Mouse (Mus musculus) heart, embryonic 13.5 days (tissue): Measurements from ENCODE around the gene Zfp354a. TPM values are rescaled to one million over a fixed set of nuclear protein-coding genes. Genes with fewer than 3 reads are reported as not detected.
"Not testable (repeated sequence)": the region's sequence is repeated elsewhere in the genome, so short reads cannot be mapped to it uniquely, and the experiment has no call there.

Experiments used
- ATAC-seq: fragments of 200-750 bp; cut with Nextera tagmentation; 2 replicates; pipeline ENCODE4 v1.8.0; 2017; ENCODE audit warnings: moderate TSS enrichment; ENCODE audit not compliant: insufficient number of reproducible peaks, low FRiP score, low TSS enrichment; ENCODE audit errors: extremely low read depth
- H3K27ac ChIP-seq: fragments of 300-500 bp; sonication (generic); replicated peaks from 2 replicates; pipeline ENCODE4 v1.5.1; 2015; ENCODE audit warnings: moderate library complexity, mild to moderate bottlenecking, inconsistent platforms
- H3K27me3 ChIP-seq: fragments of 300-500 bp; sonication (generic); replicated peaks from 2 replicates; pipeline ENCODE4 v1.6.1; 2015; ENCODE audit warnings: mild to moderate bottlenecking, inconsistent platforms
- H3K36me3 ChIP-seq: fragments of 300-500 bp; sonication (generic); 2 replicates; pipeline ENCODE4 v1.6.1; 2015; ENCODE audit warnings: mild to moderate bottlenecking, inconsistent platforms
- H3K4me1 ChIP-seq: fragments of 300-500 bp; sonication (generic); 2 replicates; pipeline ENCODE4 v1.6.1; 2015; ENCODE audit warnings: inconsistent platforms
- H3K4me2 ChIP-seq: fragments of 300-500 bp; sonication (generic); 2 replicates; pipeline ENCODE4 v1.6.1; 2015; ENCODE audit warnings: inconsistent platforms, mild to moderate bottlenecking, moderate library complexity
- H3K4me3 ChIP-seq: fragments of 300-500 bp; sonication (generic); 2 replicates; pipeline ENCODE4 v1.5.1; 2015; ENCODE audit warnings: moderate library complexity, mild to moderate bottlenecking, inconsistent platforms
- H3K9ac ChIP-seq: fragments of 300-500 bp; sonication (generic); 2 replicates; pipeline ENCODE4 v1.6.1; 2015; ENCODE audit warnings: inconsistent platforms, mild to moderate bottlenecking, moderate library complexity
- H3K9me3 ChIP-seq: fragments of 300-500 bp; sonication (generic); 2 replicates; pipeline ENCODE4 v1.6.1; 2016; ENCODE audit warnings: inconsistent platforms
- WGBS: fragments of 180-500 bp; shearing (Covaris S2); methylation state at CpG from one replicate; pipeline ENCODE4 v1.1.7; 2015; ENCODE audit warnings: mixed read lengths; 5-methylcytosine and 5-hydroxymethylcytosine counted together
- polyA plus RNA-seq: library from polyadenylated mRNA; unstranded; fragments of >200 nt; fragmentation: Nextera tagmentation; extraction: Ambion mirVana; gene quantifications from 2 replicates; pipeline ENCODE4 v1.2.1, GENCODE M21; 2015

Zfp354a gene
- 5.1 and 5.3 TPM in 2 replicates for polyA plus RNA-seq

DNA sequence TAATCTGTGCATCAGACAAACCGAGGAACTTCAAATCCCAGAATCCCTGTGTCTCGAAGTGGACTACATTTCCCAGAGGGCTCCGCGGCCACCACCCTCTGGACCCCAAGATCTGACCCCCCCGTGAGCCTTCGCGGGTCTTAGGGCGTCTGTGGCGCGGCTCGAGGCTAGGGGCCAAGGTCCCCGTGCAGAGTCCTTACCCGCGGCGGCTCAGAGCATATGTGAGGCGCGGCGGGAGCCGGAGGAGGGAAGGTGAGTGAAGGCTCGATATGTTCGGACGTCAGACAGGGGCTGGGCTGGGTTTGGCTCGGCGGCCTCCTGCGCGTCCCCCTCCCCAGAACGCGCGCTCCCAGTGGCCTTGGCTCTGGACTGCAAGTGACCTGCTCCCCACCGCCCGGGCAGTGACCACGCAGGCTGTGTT, at the start of gene Zfp354a:
TSS of gene Zfp354a (plus strand) at position 107 of the 421 bp plus-strand sequence.
- H3K4me1 ChIP-seq = peaks cover 8% of the 10 kb centered on the region
- peak within 1 kb of the TSS; percentile 93 for H3K4me2 ChIP-seq
- H3K27me3 ChIP-seq = no peaks in the 10 kb centered on the region
- under 1% methylated on average over 32 of the region's 32 CpGs for WGBS
- peak within 1 kb of the TSS; percentile 93 for H3K9ac ChIP-seq
- H3K9me3 ChIP-seq = no peaks in the 10 kb centered on the region
- H3K27ac ChIP-seq = peak within 1 kb of the TSS; percentile 65
- H3K36me3 ChIP-seq = peaks cover 31% of the 10 kb centered on the region
- ATAC-seq = peak; percentile 71; the same call in 1 of the 2 replicates
- peak within 1 kb of the TSS; percentile 84 for H3K4me3 ChIP-seq

DNA sequence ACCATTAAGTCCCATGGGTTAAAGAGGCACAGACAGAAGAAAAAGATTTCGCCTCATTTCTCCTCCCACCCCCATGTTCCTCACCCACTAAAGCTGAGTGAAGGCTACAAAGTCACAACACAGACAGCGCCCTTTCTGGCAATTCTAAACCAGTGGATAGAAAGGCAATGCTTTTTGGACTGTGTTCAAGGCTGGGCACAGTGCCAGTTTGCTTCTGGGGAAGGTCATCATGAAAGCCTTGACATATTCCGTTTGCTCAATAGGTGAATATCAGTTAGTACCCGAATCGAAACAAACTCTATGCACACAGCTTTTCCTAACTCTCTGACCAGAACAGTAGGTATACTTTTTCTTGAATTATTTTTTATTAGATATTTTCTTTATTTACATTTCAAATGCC, 47.2 kb upstream of the Zfp354a start:
- Histone ChIP-seq H3K27me3 (0 out of 2 replicates have a peak, but pooled peaks cover 3% of the 10 kb centered on the region), H3K4me3 (no peak overlapping the region), H3K9me3 (no peaks in the 10 kb centered on the region), H3K27ac (no peak overlapping the region), H3K36me3 (no peaks in the 10 kb centered on the region), H3K4me2 (no peak overlapping the region), H3K9ac (no peak overlapping the region), H3K4me1 (no peaks in the 10 kb centered on the region; the same call in 1 of the 2 replicates)
- ATAC-seq = no peak
- WGBS = 45% methylated on average over 5 of the region's 5 CpGs

DNA sequence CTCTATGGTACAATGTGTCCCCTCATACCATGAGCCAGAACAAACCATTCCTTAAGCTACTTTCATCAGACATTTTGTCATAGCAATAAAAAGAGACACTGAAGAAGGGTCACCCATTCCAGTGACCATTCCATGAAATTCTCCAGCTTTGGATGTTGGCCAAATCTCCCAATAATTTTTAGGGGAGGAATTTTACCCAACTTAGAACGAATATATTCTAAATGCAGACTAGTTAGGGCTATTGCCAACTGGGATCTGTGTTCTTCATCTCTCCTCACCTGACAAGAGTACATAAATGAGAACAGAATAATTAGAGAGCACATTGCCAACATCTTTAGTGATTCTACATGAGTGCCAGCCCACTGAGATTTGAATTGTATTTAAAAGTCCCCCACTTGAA, 45.1 kb upstream of the Zfp354a start, which contains the start of gene Olfr54:
TSS of gene Olfr54 (plus strand) at position 301 of the 400 bp plus-strand sequence.
- no peak for ATAC-seq
- no peak within 1 kb of the TSS for H3K4me2 ChIP-seq
- 0 out of 2 replicates have a peak, but pooled peaks cover 3% of the 10 kb centered on the region for H3K27me3 ChIP-seq
- H3K9me3 ChIP-seq = no peaks in the 10 kb centered on the region
- 45% methylated on average over 1 of the region's 1 CpGs for WGBS
- H3K27ac ChIP-seq = no peak within 1 kb of the TSS
- no peaks in the 10 kb centered on the region; the same call in 1 of the 2 replicates for H3K4me1 ChIP-seq
- no peaks in the 10 kb centered on the region for H3K36me3 ChIP-seq
- no peak within 1 kb of the TSS for H3K9ac ChIP-seq
- no peak within 1 kb of the TSS for H3K4me3 ChIP-seq

DNA sequence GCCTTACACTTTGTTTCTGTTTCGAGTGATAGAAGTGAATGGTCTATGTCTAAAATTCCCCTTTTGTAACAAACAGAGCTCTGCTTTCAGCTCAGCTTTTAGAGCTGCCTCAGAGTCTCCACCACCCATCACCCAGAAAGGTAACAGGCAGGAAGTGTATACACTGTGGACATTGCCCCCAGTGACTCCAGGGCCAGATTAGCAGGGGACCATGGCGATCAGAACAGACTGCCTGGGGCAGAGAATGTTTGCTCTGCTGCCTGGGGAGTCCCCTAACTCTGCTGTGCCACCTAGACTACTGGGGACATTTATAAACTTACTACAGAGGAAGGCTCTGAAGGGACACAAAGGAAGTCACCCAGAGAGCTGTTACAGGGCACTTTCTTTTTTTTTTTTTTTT, 42.7 kb upstream of the Zfp354a start:
- no peak for ATAC-seq
- Histone ChIP-seq H3K4me3 (no peak overlapping the region), H3K27ac (no peak overlapping the region), H3K27me3 (0 out of 2 replicates have a peak, but pooled peaks cover 3% of the 10 kb centered on the region), H3K36me3 (no peaks in the 10 kb centered on the region), H3K4me2 (no peak overlapping the region), H3K9ac (no peak overlapping the region), H3K4me1 (no peaks in the 10 kb centered on the region; the same call in 1 of the 2 replicates), H3K9me3 (no peaks in the 10 kb centered on the region)
- WGBS = 42% methylated on average over 2 of the region's 2 CpGs

DNA sequence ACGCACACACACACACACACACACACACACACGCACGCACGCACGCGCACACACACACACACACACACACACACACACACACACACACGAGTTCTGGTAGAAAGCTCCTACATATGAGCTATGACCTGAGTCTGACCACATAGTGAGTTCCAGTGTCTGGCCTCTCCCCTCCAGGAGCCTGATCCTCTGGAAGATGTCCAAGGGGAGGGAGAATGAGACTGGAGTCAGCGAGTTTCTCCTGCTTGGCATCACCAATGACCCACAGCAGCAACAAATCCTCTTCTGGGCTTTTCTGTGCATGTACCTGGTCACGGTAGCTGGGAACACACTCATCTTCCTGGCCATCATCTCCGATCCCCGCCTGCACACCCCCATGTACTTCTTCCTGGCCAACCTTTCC, 32.2 kb upstream of the Zfp354a start:
- H3K4me1 ChIP-seq, H3K4me2 ChIP-seq, H3K9ac ChIP-seq, H3K27me3 ChIP-seq, H3K27ac ChIP-seq, H3K36me3 ChIP-seq, H3K4me3 ChIP-seq, ATAC-seq, H3K9me3 ChIP-seq: not testable (repeated sequence)
- 80% methylated on average over 11 of the region's 11 CpGs for WGBS

DNA sequence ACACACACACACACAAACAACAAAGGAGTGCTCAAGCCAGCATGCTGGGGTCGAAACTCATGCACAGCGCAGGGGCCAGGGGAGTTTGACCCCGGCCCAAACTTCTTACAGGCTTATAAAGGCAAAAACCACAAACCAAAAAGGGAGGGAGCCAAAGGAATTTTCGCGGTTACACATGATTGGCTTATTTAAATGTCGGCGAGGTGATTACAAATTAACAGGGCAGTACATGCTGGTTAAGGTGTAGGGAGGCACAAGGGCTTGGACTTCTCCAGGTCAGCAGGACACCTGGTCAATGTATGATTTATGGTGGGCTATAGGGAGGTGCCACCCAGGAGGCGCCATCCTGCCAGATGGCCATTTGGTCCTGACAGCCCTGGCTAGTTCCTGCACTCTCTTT, 29.7 kb upstream of the Zfp354a start:
- H3K9ac ChIP-seq, H3K4me1 ChIP-seq, H3K36me3 ChIP-seq, H3K9me3 ChIP-seq, H3K4me3 ChIP-seq, H3K27ac ChIP-seq, H3K27me3 ChIP-seq, ATAC-seq, H3K4me2 ChIP-seq: not testable (repeated sequence)
- WGBS = 73% methylated on average over 8 of the region's 8 CpGs

DNA sequence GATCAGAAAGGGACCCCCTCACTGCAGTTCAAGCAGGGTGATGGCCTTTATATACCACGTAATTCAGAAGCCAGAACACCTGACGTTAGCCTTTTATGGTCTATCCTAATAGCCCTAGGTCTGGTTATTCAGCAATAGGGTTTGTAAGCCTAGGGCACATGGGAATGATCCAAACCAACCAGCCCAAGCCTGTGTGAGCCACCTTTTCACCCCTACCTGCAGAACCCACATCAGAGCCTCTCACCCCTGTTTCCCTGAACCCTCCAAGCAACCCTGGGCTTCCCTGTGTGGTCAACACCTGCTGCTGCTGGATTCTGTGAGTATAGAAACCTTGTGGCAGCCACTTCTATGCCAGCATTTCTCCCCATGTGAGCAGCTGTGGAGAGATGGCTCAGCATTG, 28.8 kb upstream of the Zfp354a start:
- no peak overlapping the region for H3K4me2 ChIP-seq
- no peak for ATAC-seq
- H3K27ac ChIP-seq = no peak overlapping the region
- H3K36me3 ChIP-seq = no peaks in the 10 kb centered on the region
- H3K27me3 ChIP-seq = peaks cover 5% of the 10 kb centered on the region
- no peak overlapping the region for H3K4me3 ChIP-seq
- 73% methylated on average over 2 of the region's 2 CpGs for WGBS
- H3K9ac ChIP-seq = no peak overlapping the region
- H3K9me3 ChIP-seq = no peaks in the 10 kb centered on the region; the same call in 1 of the 2 replicates
- no peaks in the 10 kb centered on the region for H3K4me1 ChIP-seq

DNA sequence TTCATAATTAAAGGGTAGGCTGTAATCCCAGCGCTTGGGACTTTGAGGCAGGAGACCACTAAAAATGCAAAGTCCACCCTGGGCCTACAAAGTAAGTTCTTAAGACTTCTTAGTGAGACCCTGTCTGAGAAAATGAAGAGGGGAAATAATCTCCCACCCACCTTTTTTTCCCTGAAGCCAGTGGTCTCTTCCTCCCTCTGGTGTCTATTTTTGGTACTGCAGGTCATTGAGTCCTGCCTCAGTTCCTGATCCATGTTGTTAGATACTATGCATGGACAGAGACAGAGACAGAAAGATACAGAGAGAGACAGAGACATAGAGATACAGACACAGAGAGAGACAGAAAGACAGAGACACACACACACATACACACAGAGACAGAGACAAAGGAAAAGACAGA, 26.2 kb upstream of the Zfp354a start:
- Histone ChIP-seq H3K9me3 (no peaks in the 10 kb centered on the region; the same call in 1 of the 2 replicates), H3K4me1 (peaks cover 5% of the 10 kb centered on the region; the same call in 1 of the 2 replicates), H3K27ac (no peak overlapping the region), H3K9ac (no peak overlapping the region), H3K27me3 (peaks cover 5% of the 10 kb centered on the region), H3K4me3 (no peak overlapping the region), H3K4me2 (no peak overlapping the region), H3K36me3 (no peaks in the 10 kb centered on the region)
- ATAC-seq = no peak
- WGBS = 17% methylated on average over 1 of the region's 1 CpGs

DNA sequence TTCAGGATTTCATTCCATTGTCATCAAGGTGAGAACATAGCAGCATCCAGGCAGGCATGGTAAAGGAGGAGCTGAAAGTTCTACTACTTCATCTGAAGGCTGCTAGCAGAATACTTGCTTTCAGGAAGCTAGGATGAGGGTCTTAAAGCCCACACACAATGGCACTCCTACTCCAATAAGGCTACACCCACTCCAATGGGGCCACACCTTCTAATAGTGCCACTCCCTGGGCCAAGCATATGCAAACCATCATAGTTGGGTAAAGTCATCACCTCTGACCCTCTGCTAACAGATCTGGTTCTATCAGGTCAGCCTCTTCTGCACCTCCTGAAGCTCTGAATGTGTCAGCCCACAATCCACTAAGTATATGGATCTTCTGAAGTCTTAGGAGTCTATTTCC, 24.9 kb upstream of the Zfp354a start:
- not testable (repeated sequence) for H3K4me2 ChIP-seq, H3K36me3 ChIP-seq, H3K9ac ChIP-seq, H3K9me3 ChIP-seq, H3K4me3 ChIP-seq, ATAC-seq, H3K4me1 ChIP-seq, H3K27ac ChIP-seq
- peaks cover 11% of the 10 kb centered on the region; the same call in 1 of the 2 replicates for H3K27me3 ChIP-seq

DNA sequence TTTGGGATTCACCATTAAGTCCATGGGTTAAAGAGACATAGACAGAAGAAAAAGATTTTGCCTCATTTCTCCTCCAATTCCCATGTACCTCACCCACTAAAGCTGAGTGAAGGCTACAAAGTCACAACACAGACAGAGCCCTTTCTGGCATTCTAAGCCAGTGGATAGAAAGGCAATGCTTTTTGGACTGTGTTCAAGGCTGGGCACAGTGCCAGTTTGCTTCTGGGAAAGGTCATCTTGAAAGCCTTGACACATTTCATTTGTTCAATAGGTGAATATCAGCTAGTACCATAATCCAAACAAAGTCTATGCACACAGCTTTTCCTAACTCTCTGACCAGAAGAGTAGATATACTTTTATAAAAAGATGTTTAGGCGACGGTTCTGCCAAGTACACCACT, 23.1 kb upstream of the Zfp354a start:
- no peak overlapping the region for H3K4me3 ChIP-seq
- no peak overlapping the region for H3K27ac ChIP-seq
- H3K36me3 ChIP-seq = no peaks in the 10 kb centered on the region
- H3K4me1 ChIP-seq = peaks cover 5% of the 10 kb centered on the region; the same call in 1 of the 2 replicates
- H3K9ac ChIP-seq = no peak overlapping the region
- 53% methylated on average over 2 of the region's 2 CpGs for WGBS
- H3K9me3 ChIP-seq = no peaks in the 10 kb centered on the region; the same call in 1 of the 2 replicates
- no peak overlapping the region for H3K4me2 ChIP-seq
- peaks cover 17% of the 10 kb centered on the region; the same call in 1 of the 2 replicates for H3K27me3 ChIP-seq
- no peak for ATAC-seq

DNA sequence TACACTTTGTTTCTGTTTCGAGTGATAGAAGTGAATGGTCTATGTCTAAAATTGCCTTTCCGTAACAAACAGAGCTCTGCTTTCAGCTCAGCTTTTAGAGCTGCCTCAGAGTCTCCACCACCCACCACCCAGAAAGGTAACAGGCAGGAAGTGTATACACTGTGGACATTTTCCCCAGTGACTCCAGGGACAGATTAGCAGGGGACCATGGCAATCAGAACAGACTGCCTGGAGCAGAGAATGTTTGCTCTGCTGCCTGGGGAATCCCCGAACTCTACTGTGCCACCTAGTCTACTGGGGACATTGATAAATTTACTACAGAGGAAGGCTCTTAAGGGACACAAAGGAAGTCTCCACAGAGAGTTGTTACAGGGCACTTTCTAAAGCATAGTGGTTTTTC, 14.3 kb upstream of the Zfp354a start:
- not testable (repeated sequence) for H3K9me3 ChIP-seq, H3K9ac ChIP-seq, H3K4me3 ChIP-seq, H3K27ac ChIP-seq, H3K36me3 ChIP-seq, ATAC-seq, H3K27me3 ChIP-seq, H3K4me2 ChIP-seq, H3K4me1 ChIP-seq
- 63% methylated on average over 3 of the region's 3 CpGs for WGBS

DNA sequence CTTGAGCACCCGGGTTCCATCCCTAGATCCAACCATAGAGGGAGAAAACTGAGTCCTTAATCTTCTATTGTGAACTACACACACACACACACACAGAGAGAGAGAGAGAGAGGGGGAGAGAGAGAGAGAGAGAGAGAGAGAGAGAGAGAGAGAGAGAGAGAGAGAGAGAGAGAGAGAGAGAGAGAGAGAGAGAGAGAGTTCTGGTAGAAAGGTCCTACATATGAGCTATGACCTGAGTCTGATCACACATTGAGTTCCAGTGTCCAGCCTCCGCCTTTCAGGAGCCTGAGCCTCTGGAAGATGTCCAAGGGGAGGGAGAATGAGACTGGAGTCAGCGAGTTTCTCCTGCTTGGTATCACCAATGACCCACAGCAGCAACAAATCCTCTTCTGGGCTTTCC, 11.2 kb upstream of the Zfp354a start, which contains the start of gene Olfr1375:
TSS of gene Olfr1375 (plus strand) at position 301 of the 400 bp plus-strand sequence.
- H3K36me3 ChIP-seq, ATAC-seq, H3K27me3 ChIP-seq, H3K27ac ChIP-seq, H3K4me2 ChIP-seq, H3K4me1 ChIP-seq, H3K9ac ChIP-seq, H3K9me3 ChIP-seq, H3K4me3 ChIP-seq: not testable (repeated sequence)
- WGBS = 67% methylated on average over 3 of the region's 3 CpGs
